ENCODE assay signal across 20 mouse cellular contexts in genomic region chr11:12215582-12215981, GRCm38 (mm10).
A peak's percentile ranks its signal among the peaks of the same experiment; 100 is the strongest.
DNase-seq lines count a peak whose midpoint lies in the region; ATAC-seq and TF ChIP-seq lines count a peak whose summit lies in the region.
"Had no signal": no experiment of that assay in that cellular context is flagged by ENCODE, and none has a peak within 500 bp of the region (broad histone marks: within the 10 kb centered on the region; RNA-seq: fewer than 3 reads in every experiment).

No protein-coding gene starts in this region.

- H3K9me3 ChIP-seq in stomach, embryonic 14.5 days (ENCODE audit: control insufficient read depth, low read depth, low read length), result no peaks in the 10 kb centered on the region
- H3K9me3 ChIP-seq in stomach, postnatal 0 days (ENCODE audit: control insufficient read depth, low read length), result no peaks in the 10 kb centered on the region
- no peaks in the 10 kb centered on the region for H3K9me3 ChIP-seq in liver, embryonic 13.5 days (replicated peaks)
- H3K9me3 ChIP-seq in liver, postnatal 0 days (ENCODE audit: low read length), result no peaks in the 10 kb centered on the region
- H3K9me3 ChIP-seq in forebrain, embryonic 16.5 days (ENCODE audit: control insufficient read depth, low read length), result no peaks in the 10 kb centered on the region
- no peaks in the 10 kb centered on the region for H3K9me3 ChIP-seq in midbrain, embryonic 16.5 days (replicated peaks; ENCODE audit: control insufficient read depth, low read length, poor library complexity, severe bottlenecking)
- H3K9me3 ChIP-seq: embryonic facial prominence, embryonic 15.5 days; forebrain, embryonic 10.5 days; hindbrain, embryonic 10.5 days had no signal

- no peak overlapping the region for H3K27ac ChIP-seq in stomach, embryonic 14.5 days (ENCODE audit: low read length)
- no peak overlapping the region for H3K27ac ChIP-seq in stomach, postnatal 0 days (replicated peaks)
- no peak overlapping the region for H3K27ac ChIP-seq in liver, embryonic 13.5 days
- H3K27ac ChIP-seq in liver, postnatal 0 days (ENCODE audit: low read depth), result no peak overlapping the region
- no peak overlapping the region for H3K27ac ChIP-seq in forebrain, embryonic 16.5 days (ENCODE audit: low read length)
- H3K27ac ChIP-seq in midbrain, embryonic 16.5 days (ENCODE audit: low read length), result no peak overlapping the region
- H3K27ac ChIP-seq: embryonic facial prominence, embryonic 15.5 days; forebrain, embryonic 10.5 days; hindbrain, embryonic 10.5 days; hindbrain, embryonic 14.5 days had no signal

- no peak overlapping the region for H3K4me2 ChIP-seq in stomach, embryonic 14.5 days (replicated peaks; ENCODE audit: low read depth, low read length)
- H3K4me2 ChIP-seq in stomach, postnatal 0 days (replicated peaks; ENCODE audit: low read depth), result no peak overlapping the region
- H3K4me2 ChIP-seq in liver, embryonic 13.5 days, result no peak overlapping the region
- no peak overlapping the region for H3K4me2 ChIP-seq in liver, postnatal 0 days (ENCODE audit: low read depth, low read length)
- H3K4me2 ChIP-seq in forebrain, embryonic 16.5 days (ENCODE audit: low read length), result no peak overlapping the region
- no peak overlapping the region for H3K4me2 ChIP-seq in midbrain, embryonic 16.5 days (ENCODE audit: low read length)
- H3K4me2 ChIP-seq: embryonic facial prominence, embryonic 15.5 days; hindbrain, embryonic 14.5 days had no signal

- no peak for TF ChIP-seq CTCF in stomach, postnatal 0 days (IDR thresholded peaks at IDR 0.05; ENCODE audit: low read depth)
- no peak for TF ChIP-seq CTCF in liver, postnatal 0 days (IDR thresholded peaks at IDR 0.05; ENCODE audit: low read depth)

- H3K4me3 ChIP-seq in stomach, embryonic 14.5 days (ENCODE audit: low read depth, low read length), result no peak overlapping the region
- no peak overlapping the region for H3K4me3 ChIP-seq in stomach, postnatal 0 days (ENCODE audit: low read depth, low read length)
- no peak overlapping the region for H3K4me3 ChIP-seq in liver, embryonic 13.5 days (replicated peaks)
- H3K4me3 ChIP-seq in liver, postnatal 0 days (ENCODE audit: low read depth, low read length), result no peak overlapping the region
- no peak overlapping the region for H3K4me3 ChIP-seq in forebrain, embryonic 16.5 days (replicated peaks; ENCODE audit: low read length)
- no peak overlapping the region for H3K4me3 ChIP-seq in midbrain, embryonic 16.5 days (ENCODE audit: low read depth, low read length)
- H3K4me3 ChIP-seq: embryonic facial prominence, embryonic 15.5 days; erythroblast, embryonic 14.5 days; forebrain, embryonic 10.5 days; hindbrain, embryonic 10.5 days had no signal

- no peak for TF ChIP-seq EP300 in stomach, postnatal 0 days (optimal IDR thresholded peaks at IDR 0.05)
- peak; percentile 44; the same call in 1 of the 2 replicates for TF ChIP-seq EP300 in liver, postnatal 0 days (IDR thresholded peaks at IDR 0.05; ENCODE audit: low read depth)

- no peaks in the 10 kb centered on the region for H3K36me3 ChIP-seq in stomach, embryonic 14.5 days (ENCODE audit: control insufficient read depth, insufficient read depth, low read length)
- H3K36me3 ChIP-seq in stomach, postnatal 0 days (ENCODE audit: control insufficient read depth, insufficient read depth, low read length), result no peaks in the 10 kb centered on the region
- no peaks in the 10 kb centered on the region for H3K36me3 ChIP-seq in liver, embryonic 13.5 days
- H3K36me3 ChIP-seq in liver, postnatal 0 days (replicated peaks; ENCODE audit: insufficient read depth, low read length), result no peaks in the 10 kb centered on the region
- H3K36me3 ChIP-seq in forebrain, embryonic 16.5 days (ENCODE audit: control insufficient read depth, insufficient read depth), result no peaks in the 10 kb centered on the region
- no peaks in the 10 kb centered on the region for H3K36me3 ChIP-seq in midbrain, embryonic 16.5 days (ENCODE audit: control insufficient read depth, insufficient read depth, low read length)
- H3K36me3 ChIP-seq: embryonic facial prominence, embryonic 15.5 days; forebrain, embryonic 10.5 days; hindbrain, embryonic 10.5 days had no signal

- no peaks in the 10 kb centered on the region for H3K27me3 ChIP-seq in stomach, embryonic 14.5 days (ENCODE audit: control insufficient read depth, insufficient read depth, low read length)
- H3K27me3 ChIP-seq in stomach, postnatal 0 days (ENCODE audit: control insufficient read depth, insufficient read depth, low read length), result no peaks in the 10 kb centered on the region
- H3K27me3 ChIP-seq in liver, embryonic 13.5 days, result no peaks in the 10 kb centered on the region
- H3K27me3 ChIP-seq in liver, postnatal 0 days (ENCODE audit: insufficient read depth, low read length), result no peaks in the 10 kb centered on the region
- H3K27me3 ChIP-seq in forebrain, embryonic 16.5 days (replicated peaks; ENCODE audit: control insufficient read depth, insufficient read depth, low read length), result peaks cover 10% of the 10 kb centered on the region; the same call in 1 of the 2 replicates
- H3K27me3 ChIP-seq in midbrain, embryonic 16.5 days (ENCODE audit: control insufficient read depth, insufficient read depth, low read depth, low read length), result no peaks in the 10 kb centered on the region
- H3K27me3 ChIP-seq: embryonic facial prominence, embryonic 15.5 days had no signal

- H3K9ac ChIP-seq in stomach, embryonic 14.5 days (replicated peaks; ENCODE audit: low read depth, low read length), result no peak overlapping the region
- H3K9ac ChIP-seq in stomach, postnatal 0 days (ENCODE audit: low read length), result no peak overlapping the region
- no peak overlapping the region for H3K9ac ChIP-seq in liver, embryonic 13.5 days
- no peak overlapping the region for H3K9ac ChIP-seq in liver, postnatal 0 days (replicated peaks)
- H3K9ac ChIP-seq in forebrain, embryonic 16.5 days (replicated peaks; ENCODE audit: low read depth, low read length), result no peak overlapping the region
- no peak overlapping the region for H3K9ac ChIP-seq in midbrain, embryonic 16.5 days (ENCODE audit: low read depth, low read length)
- H3K9ac ChIP-seq: embryonic facial prominence, embryonic 15.5 days; hindbrain, embryonic 14.5 days had no signal

- H3K4me1 ChIP-seq in stomach, embryonic 14.5 days (ENCODE audit: control insufficient read depth, insufficient read depth, low read length), result no peaks in the 10 kb centered on the region
- no peaks in the 10 kb centered on the region for H3K4me1 ChIP-seq in stomach, postnatal 0 days (replicated peaks; ENCODE audit: control insufficient read depth, insufficient read depth)
- peaks cover 35% of the 10 kb centered on the region for H3K4me1 ChIP-seq in liver, embryonic 13.5 days (replicated peaks)
- no peaks in the 10 kb centered on the region for H3K4me1 ChIP-seq in liver, postnatal 0 days (ENCODE audit: insufficient read depth)
- H3K4me1 ChIP-seq in forebrain, embryonic 16.5 days (replicated peaks; ENCODE audit: control insufficient read depth, insufficient read depth, low read length), result peaks cover 6% of the 10 kb centered on the region
- no peaks in the 10 kb centered on the region for H3K4me1 ChIP-seq in midbrain, embryonic 16.5 days (ENCODE audit: control insufficient read depth, insufficient read depth, low read length)
- H3K4me1 ChIP-seq: embryonic facial prominence, embryonic 15.5 days; forebrain, embryonic 10.5 days; hindbrain, embryonic 10.5 days had no signal

- WGBS in stomach, embryonic 14.5 days, result 54% methylated on average over 1 of the region's 1 CpGs
- WGBS in stomach, postnatal 0 days, result 65% methylated on average over 1 of the region's 1 CpGs
- 34% methylated on average over 1 of the region's 1 CpGs for WGBS in liver, embryonic 13.5 days (ENCODE audit: insufficient replicate concordance)
- WGBS in liver, postnatal 0 days (ENCODE audit: insufficient replicate concordance), result 61% methylated on average over 1 of the region's 1 CpGs
- 97% methylated on average over 1 of the region's 1 CpGs for WGBS in forebrain, embryonic 16.5 days
- WGBS in midbrain, embryonic 16.5 days, result 96% methylated on average over 1 of the region's 1 CpGs

- 0 out of 2 replicates have a peak, but pooled peaks have one; percentile 37 for ATAC-seq in stomach, embryonic 14.5 days (ENCODE audit: insufficient number of reproducible peaks, insufficient read depth, low FRiP score, low read depth)
- no peak for ATAC-seq in stomach, postnatal 0 days (ENCODE audit: low FRiP score, low TSS enrichment)
- ATAC-seq in liver, embryonic 13.5 days (ENCODE audit: low read depth), result peak; percentile 98
- peak; percentile 31; the same call in 1 of the 2 replicates for ATAC-seq in liver, postnatal 0 days
- no peak for ATAC-seq in forebrain, embryonic 16.5 days
- no peak for ATAC-seq in midbrain, embryonic 16.5 days
- ATAC-seq: forebrain, embryonic 14.5 days had no signal

- DNase-seq in stomach, postnatal 0 days (ENCODE audit: low spot score), result no peak
- DNase-seq in liver, embryonic 13.5 days, result peak; percentile 44
- no peak for DNase-seq in liver, postnatal 0 days
- no peak for DNase-seq in cerebellum, postnatal 36 days
- DNase-seq: adrenal gland, adult 2 months; adrenal gland, postnatal 25 days; cerebellum, adult 18-20 months; cerebellum, postnatal 10 days; embryo, embryonic 11 days; gastrocnemius, postnatal 10 days; heart, postnatal 10 days had no signal

Comparison
In these comparisons a context has a peak if more than half of its experiments do, and no peak if none do; other contexts are left out.
1. ATAC-seq: peak in stomach, embryonic 14.5 days (single experiment), liver, embryonic 13.5 days (single experiment) and liver, postnatal 0 days (single experiment); none in stomach, postnatal 0 days (single experiment), forebrain, embryonic 16.5 days (single experiment) and midbrain, embryonic 16.5 days (single experiment).